Mouse (Mus musculus): ENCODE measurements at regions not wholly inside any gene's neighbourhood (a gene's known extent, or its start where the extent isn't known, plus 50 kb on each side); places are given as distances from the start of the nearest gene placed in this dataset.

GRCm38 (mm10) chr4:90437375-90438190 is 219.0 kb downstream of the Zfp352 start:
- H3K27me3 ChIP-seq (replicated peaks; ENCODE audit: control insufficient read depth, insufficient read depth, low read length), result no peaks in the 10 kb centered on the region
- no peak for DNase-seq
- no peak overlapping the region for H3K4me3 ChIP-seq (ENCODE audit: insufficient read depth, low read depth, low read length)
- no peaks in the 10 kb centered on the region for H3K36me3 ChIP-seq (ENCODE audit: control insufficient read depth, insufficient read depth, low read length)
- 70% methylated on average over 7 of the region's 7 CpGs for WGBS
- no peak for TF ChIP-seq POLR2A (IDR thresholded peaks at IDR 0.05; ENCODE audit: low read depth, low read length)
- TF ChIP-seq CTCF (conservative IDR thresholded peaks at IDR 0.05; ENCODE audit: insufficient read depth, insufficient read length, low read depth, low read length), result no peak
- no peak overlapping the region for H3K27ac ChIP-seq (ENCODE audit: insufficient read depth, low read depth, low read length)
- no peaks in the 10 kb centered on the region for H3K4me1 ChIP-seq (ENCODE audit: control insufficient read depth, insufficient read depth, low read length)

- H3K4me1 ChIP-seq (ENCODE audit: control insufficient read depth, insufficient read depth, low read length), result no peaks in the 10 kb centered on the region
- no peak overlapping the region for H3K27ac ChIP-seq (ENCODE audit: insufficient read depth, low read depth, low read length)
- H3K27me3 ChIP-seq (replicated peaks; ENCODE audit: control insufficient read depth, insufficient read depth, low read length), result no peaks in the 10 kb centered on the region
- H3K4me3 ChIP-seq (ENCODE audit: insufficient read depth, low read depth, low read length), result no peak overlapping the region
- H3K36me3 ChIP-seq (ENCODE audit: control insufficient read depth, insufficient read depth, low read length), result no peaks in the 10 kb centered on the region
- DNase-seq, result peak; percentile 17
- TF ChIP-seq CTCF (conservative IDR thresholded peaks at IDR 0.05; ENCODE audit: insufficient read depth, insufficient read length, low read depth, low read length) (no peak), POLR2A (IDR thresholded peaks at IDR 0.05; ENCODE audit: low read depth, low read length) (no peak)
- 55% methylated on average over 10 of the region's 10 CpGs for WGBS
These were observed 219.7 kb downstream of the Zfp352 start for GRCm38 (mm10) chr4:90438191-90438922.

GRCm38 (mm10) chr4:90445268-90445667 is 226.6 kb downstream of the Zfp352 start:
- DNase-seq, result no peak
- H3K4me3 ChIP-seq (ENCODE audit: insufficient read depth, low read depth, low read length), result no peak overlapping the region
- no peaks in the 10 kb centered on the region for H3K27me3 ChIP-seq (replicated peaks; ENCODE audit: control insufficient read depth, insufficient read depth, low read length)
- WGBS, result 76% methylated on average over 3 of the region's 3 CpGs
- H3K36me3 ChIP-seq (ENCODE audit: control insufficient read depth, insufficient read depth, low read length), result no peaks in the 10 kb centered on the region
- H3K27ac ChIP-seq (ENCODE audit: insufficient read depth, low read depth, low read length), result no peak overlapping the region
- TF ChIP-seq POLR2A (IDR thresholded peaks at IDR 0.05; ENCODE audit: low read depth, low read length), result no peak
- TF ChIP-seq CTCF (conservative IDR thresholded peaks at IDR 0.05; ENCODE audit: insufficient read depth, insufficient read length, low read depth, low read length), result no peak
- no peaks in the 10 kb centered on the region for H3K4me1 ChIP-seq (ENCODE audit: control insufficient read depth, insufficient read depth, low read length)

GRCm38 (mm10) chr4:90452576-90452975 is 234.0 kb downstream of the Zfp352 start:
- no peak overlapping the region for H3K27ac ChIP-seq (ENCODE audit: insufficient read depth, low read depth, low read length)
- TF ChIP-seq CTCF (conservative IDR thresholded peaks at IDR 0.05; ENCODE audit: insufficient read depth, insufficient read length, low read depth, low read length) (no peak), POLR2A (IDR thresholded peaks at IDR 0.05; ENCODE audit: low read depth, low read length) (no peak)
- no peaks in the 10 kb centered on the region for H3K4me1 ChIP-seq (ENCODE audit: control insufficient read depth, insufficient read depth, low read length)
- no peak overlapping the region for H3K4me3 ChIP-seq (ENCODE audit: insufficient read depth, low read depth, low read length)
- H3K27me3 ChIP-seq (replicated peaks; ENCODE audit: control insufficient read depth, insufficient read depth, low read length), result no peaks in the 10 kb centered on the region
- no peaks in the 10 kb centered on the region for H3K36me3 ChIP-seq (ENCODE audit: control insufficient read depth, insufficient read depth, low read length)
- no peak for DNase-seq

GRCm38 (mm10) chr4:90453029-90453428 is 234.4 kb downstream of the Zfp352 start:
- WGBS, result 81% methylated on average over 3 of the region's 3 CpGs
- H3K4me1 ChIP-seq (ENCODE audit: control insufficient read depth, insufficient read depth, low read length), result no peaks in the 10 kb centered on the region
- no peak for TF ChIP-seq POLR2A (IDR thresholded peaks at IDR 0.05; ENCODE audit: low read depth, low read length)
- H3K27ac ChIP-seq (ENCODE audit: insufficient read depth, low read depth, low read length), result no peak overlapping the region
- no peaks in the 10 kb centered on the region for H3K36me3 ChIP-seq (ENCODE audit: control insufficient read depth, insufficient read depth, low read length)
- no peak for DNase-seq
- no peaks in the 10 kb centered on the region for H3K27me3 ChIP-seq (replicated peaks; ENCODE audit: control insufficient read depth, insufficient read depth, low read length)
- H3K4me3 ChIP-seq (ENCODE audit: insufficient read depth, low read depth, low read length), result no peak overlapping the region

- Histone ChIP-seq H3K4me3 (ENCODE audit: insufficient read depth, low read depth, low read length) (no peak overlapping the region), H3K36me3 (ENCODE audit: control insufficient read depth, insufficient read depth, low read length) (no peaks in the 10 kb centered on the region), H3K4me1 (ENCODE audit: control insufficient read depth, insufficient read depth, low read length) (no peaks in the 10 kb centered on the region), H3K27me3 (replicated peaks; ENCODE audit: control insufficient read depth, insufficient read depth, low read length) (no peaks in the 10 kb centered on the region), H3K27ac (ENCODE audit: insufficient read depth, low read depth, low read length) (no peak overlapping the region)
- WGBS, result 74% methylated on average over 5 of the region's 5 CpGs
- TF ChIP-seq CTCF (conservative IDR thresholded peaks at IDR 0.05; ENCODE audit: insufficient read depth, insufficient read length, low read depth, low read length) (no peak), POLR2A (IDR thresholded peaks at IDR 0.05; ENCODE audit: low read depth, low read length) (no peak)
- DNase-seq, result no peak
These were observed 278.4 kb downstream of the Zfp352 start for GRCm38 (mm10) chr4:90496891-90497610.
